Mouse (Mus musculus) intestine, embryonic 14.5 days (tissue): ENCODE measurements at regions not wholly inside any gene's neighbourhood (a gene's known extent, or its start where the extent isn't known, plus 50 kb on each side); places are given as distances from the start of the nearest gene placed in this dataset.

Source experiments
- ATAC-seq: fragments of 200-750 bp; cut with Nextera tagmentation; replicated peaks from 2 replicates; pipeline ENCODE4 v1.8.0; 2017; ENCODE audit warnings: low read depth, moderate number of reproducible peaks, moderate TSS enrichment, moderate library complexity; ENCODE audit not compliant: low FRiP score, low TSS enrichment
- DNase-seq: peaks from one replicate; pipeline ENCODE4 v3.0.0-alpha.2; 2018; ENCODE audit warnings: low spot score
- H3K27ac ChIP-seq: fragments of 300-500 bp; sonication (generic); 2 replicates; pipeline ENCODE4 v1.5.1; 2014; ENCODE audit warnings: low read depth, mild to moderate bottlenecking, control low read depth
- H3K27me3 ChIP-seq: fragments of 300-500 bp; sonication (generic); replicated peaks from 2 replicates; pipeline ENCODE4 v1.6.1; 2014; ENCODE audit warnings: low read length, control low read depth; ENCODE audit not compliant: control insufficient read depth, insufficient read depth
- H3K36me3 ChIP-seq: fragments of 300-500 bp; sonication (generic); 2 replicates; pipeline ENCODE4 v1.6.1; 2014; ENCODE audit warnings: low read length, control low read depth; ENCODE audit not compliant: control insufficient read depth, insufficient read depth
- H3K4me1 ChIP-seq: fragments of 300-500 bp; sonication (generic); replicated peaks from 2 replicates; pipeline ENCODE4 v1.6.1; 2014; ENCODE audit warnings: low read length, control low read depth, mixed read lengths; ENCODE audit not compliant: control insufficient read depth, insufficient read depth
- H3K4me2 ChIP-seq: fragments of 300-500 bp; sonication (generic); 2 replicates; pipeline ENCODE4 v1.6.1; 2014; ENCODE audit warnings: low read length
- H3K4me3 ChIP-seq: fragments of 300-500 bp; sonication (generic); 2 replicates; pipeline ENCODE4 v1.5.1; 2014; ENCODE audit warnings: low read depth, low read length, control low read depth, mixed read lengths
- H3K9ac ChIP-seq: fragments of 300-500 bp; sonication (generic); 2 replicates; pipeline ENCODE4 v1.6.1; 2014; ENCODE audit warnings: mild to moderate bottlenecking, low read length
- H3K9me3 ChIP-seq: fragments of 300-500 bp; sonication (generic); 2 replicates; pipeline ENCODE4 v1.6.1; 2016; ENCODE audit warnings: low read length, control low read depth; ENCODE audit not compliant: control insufficient read depth
- WGBS: fragments of 180-500 bp; shearing (Covaris S2); extraction: QIAGEN DNeasy Blood & Tissue Kit; methylation state at CpG from one replicate; pipeline ENCODE4 v1.1.7; 2014; 5-methylcytosine and 5-hydroxymethylcytosine counted together

GRCm38 (mm10) chr1:186393005-186393404, 275.9 kb upstream of the Lyplal1 start:
- Histone ChIP-seq H3K36me3 (no peaks in the 10 kb centered on the region), H3K9ac (no peak overlapping the region), H3K27ac (no peak overlapping the region), H3K27me3 (no peaks in the 10 kb centered on the region), H3K4me1 (no peaks in the 10 kb centered on the region), H3K4me2 (no peak overlapping the region), H3K9me3 (no peaks in the 10 kb centered on the region; the same call in 1 of the 2 replicates), H3K4me3 (no peak overlapping the region)
- no peak for DNase-seq
- no peak for ATAC-seq
- 54% methylated on average over 5 of the region's 5 CpGs for WGBS

GRCm38 (mm10) chr1:186384440-186384839, 267.3 kb upstream of the Lyplal1 start:
- 74% methylated on average over 4 of the region's 4 CpGs for WGBS
- no peak overlapping the region for H3K4me2 ChIP-seq
- H3K36me3 ChIP-seq, result no peaks in the 10 kb centered on the region
- DNase-seq, result no peak
- no peak overlapping the region for H3K9ac ChIP-seq
- H3K4me3 ChIP-seq, result no peak overlapping the region
- no peaks in the 10 kb centered on the region for H3K27me3 ChIP-seq
- no peaks in the 10 kb centered on the region for H3K9me3 ChIP-seq
- no peak overlapping the region for H3K27ac ChIP-seq
- H3K4me1 ChIP-seq, result no peaks in the 10 kb centered on the region
- no peak for ATAC-seq

GRCm38 (mm10) chr1:186383453-186383852, 266.3 kb upstream of the Lyplal1 start:
- no peak overlapping the region for H3K4me3 ChIP-seq
- no peak overlapping the region for H3K4me2 ChIP-seq
- H3K27ac ChIP-seq, result no peak overlapping the region
- H3K4me1 ChIP-seq, result no peaks in the 10 kb centered on the region
- ATAC-seq (no peak), DNase-seq (no peak)
- no peaks in the 10 kb centered on the region for H3K27me3 ChIP-seq
- no peaks in the 10 kb centered on the region for H3K36me3 ChIP-seq
- 75% methylated on average over 2 of the region's 2 CpGs for WGBS
- H3K9me3 ChIP-seq, result no peaks in the 10 kb centered on the region
- H3K9ac ChIP-seq, result no peak overlapping the region

DNA sequence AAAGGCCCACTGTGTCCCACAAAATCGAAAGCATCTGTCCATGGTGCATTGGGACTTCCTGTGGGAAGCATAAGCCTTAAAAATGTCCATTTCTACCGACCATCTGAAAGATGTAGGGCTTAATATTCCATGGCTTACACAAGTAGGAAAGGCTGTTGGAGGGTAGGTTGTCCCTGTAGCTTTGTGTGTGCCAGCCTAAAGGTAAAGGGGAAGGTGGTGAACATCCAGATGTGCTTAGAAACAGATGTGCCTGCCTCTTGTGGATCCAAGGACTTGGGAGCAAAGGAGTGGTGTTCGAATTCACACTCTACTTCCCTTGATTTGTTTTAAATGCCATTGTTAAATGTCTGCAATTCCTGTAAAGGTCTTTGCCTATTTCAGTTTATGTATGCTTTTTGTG, 265.9 kb upstream of the Lyplal1 start:
- Histone ChIP-seq H3K4me1 (no peaks in the 10 kb centered on the region), H3K27ac (no peak overlapping the region), H3K9ac (no peak overlapping the region), H3K4me2 (no peak overlapping the region), H3K27me3 (no peaks in the 10 kb centered on the region), H3K4me3 (no peak overlapping the region), H3K9me3 (no peaks in the 10 kb centered on the region), H3K36me3 (no peaks in the 10 kb centered on the region)
- DNase-seq (no peak), ATAC-seq (no peak)
- 85% methylated on average over 3 of the region's 3 CpGs for WGBS

DNA sequence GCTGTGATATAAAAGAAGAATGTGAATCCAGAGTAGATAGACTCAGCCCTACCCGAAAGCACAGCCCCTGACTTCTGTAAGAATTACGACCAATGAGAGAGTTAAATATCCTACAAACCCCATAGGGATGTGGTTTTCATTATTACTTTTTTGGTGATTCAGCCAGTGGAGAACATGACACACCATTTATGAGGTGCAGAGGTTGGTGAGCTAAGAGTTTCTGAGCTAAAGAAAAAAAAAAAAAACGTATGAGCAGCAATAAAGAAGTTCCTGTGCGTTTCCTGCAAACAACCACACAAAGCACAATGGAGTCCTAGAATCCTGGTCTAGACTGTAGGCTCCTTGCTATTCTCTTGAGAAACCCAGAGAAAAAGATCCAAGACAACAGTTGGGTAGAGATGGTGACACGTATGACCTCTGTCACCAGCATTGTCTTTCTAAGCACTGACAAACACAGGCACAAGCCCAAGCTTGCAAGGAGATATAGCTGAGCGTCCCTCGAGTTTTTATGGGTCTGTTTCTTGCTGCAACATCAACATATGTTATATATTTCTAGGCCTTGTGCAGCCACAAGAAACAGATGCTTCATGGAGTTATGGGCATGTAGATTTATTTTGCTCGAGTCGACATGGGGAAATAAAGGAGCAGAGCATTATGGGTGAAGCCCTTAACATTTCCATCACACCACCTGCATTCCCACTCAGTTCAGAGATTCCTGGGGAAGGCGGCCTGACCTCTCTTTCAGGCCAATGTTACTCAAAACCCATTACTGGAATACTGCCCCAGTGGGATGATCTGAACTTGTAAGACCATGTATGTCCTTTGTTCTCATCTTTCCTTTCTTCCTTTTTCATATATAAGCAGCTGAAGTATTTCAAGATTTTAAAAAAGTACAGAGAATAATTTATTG, 263.1 kb upstream of the Lyplal1 start:
- Histone ChIP-seq H3K4me3 (no peak overlapping the region), H3K27me3 (no peaks in the 10 kb centered on the region), H3K4me2 (no peak overlapping the region), H3K9me3 (no peaks in the 10 kb centered on the region), H3K27ac (no peak overlapping the region), H3K9ac (no peak overlapping the region), H3K36me3 (no peaks in the 10 kb centered on the region), H3K4me1 (no peaks in the 10 kb centered on the region)
- DNase-seq (no peak), ATAC-seq (no peak)
- 74% methylated on average over 10 of the region's 10 CpGs for WGBS

GRCm38 (mm10) chr1:186376906-186377623, 260.0 kb upstream of the Lyplal1 start:
- ATAC-seq (no peak), DNase-seq (no peak)
- H3K27me3 ChIP-seq, result no peaks in the 10 kb centered on the region
- H3K9me3 ChIP-seq, result no peaks in the 10 kb centered on the region
- no peak overlapping the region for H3K9ac ChIP-seq
- no peak overlapping the region for H3K4me3 ChIP-seq
- no peak overlapping the region for H3K4me2 ChIP-seq
- 28% methylated on average over 9 of the region's 9 CpGs for WGBS
- no peak overlapping the region for H3K27ac ChIP-seq
- H3K36me3 ChIP-seq, result no peaks in the 10 kb centered on the region
- 0 out of 2 replicates have a peak, but pooled peaks cover 4% of the 10 kb centered on the region for H3K4me1 ChIP-seq

DNA sequence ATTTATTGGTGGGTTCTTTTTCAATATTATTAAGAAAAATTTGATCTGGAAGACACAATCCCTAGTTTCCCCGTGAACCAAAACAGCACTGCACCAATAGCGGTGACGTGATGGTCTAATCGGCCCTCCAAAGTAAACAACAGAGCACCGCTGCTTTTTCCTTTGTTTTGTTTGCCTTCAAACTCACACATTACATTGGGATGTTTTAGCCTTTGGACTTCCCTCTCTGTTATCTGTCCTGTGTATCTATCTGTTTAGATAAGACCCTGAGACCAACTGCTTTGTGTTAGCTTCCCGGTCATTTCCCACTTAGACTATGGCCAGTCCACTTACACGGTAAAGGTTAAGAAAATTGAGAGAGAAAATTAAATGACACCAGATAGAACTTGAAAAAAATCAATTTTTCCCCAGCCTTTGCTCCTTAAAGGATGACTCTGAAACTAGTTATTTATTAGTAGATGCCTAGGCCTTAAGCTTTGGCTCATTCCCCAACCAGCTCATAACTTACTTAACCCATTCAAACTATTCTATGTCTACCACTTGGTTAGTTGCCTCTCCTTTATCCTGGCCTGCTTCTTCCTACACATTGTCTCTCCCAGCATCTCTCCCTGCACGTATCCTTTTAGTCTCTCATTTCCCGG, 257.0 kb upstream of the Lyplal1 start:
- Histone ChIP-seq H3K9me3 (no peaks in the 10 kb centered on the region; the same call in 1 of the 2 replicates), H3K4me2 (no peak overlapping the region), H3K27ac (no peak overlapping the region), H3K27me3 (no peaks in the 10 kb centered on the region), H3K36me3 (no peaks in the 10 kb centered on the region), H3K4me1 (0 out of 2 replicates have a peak, but pooled peaks cover 4% of the 10 kb centered on the region), H3K9ac (no peak overlapping the region), H3K4me3 (no peak overlapping the region)
- no peak for ATAC-seq
- WGBS, result 41% methylated on average over 9 of the region's 9 CpGs
- DNase-seq, result no peak

- 0 out of 2 replicates have a peak, but pooled peaks cover 4% of the 10 kb centered on the region for H3K4me1 ChIP-seq
- no peak overlapping the region for H3K27ac ChIP-seq
- H3K4me2 ChIP-seq, result no peak overlapping the region
- ATAC-seq, result no peak
- DNase-seq, result no peak
- H3K9ac ChIP-seq, result no peak overlapping the region
- H3K9me3 ChIP-seq, result no peaks in the 10 kb centered on the region; the same call in 1 of the 2 replicates
- H3K27me3 ChIP-seq, result no peaks in the 10 kb centered on the region
- WGBS, result 38% methylated on average over 4 of the region's 4 CpGs
- no peaks in the 10 kb centered on the region for H3K36me3 ChIP-seq
- H3K4me3 ChIP-seq, result no peak overlapping the region
Observed at GRCm38 (mm10) chr1:186373386-186373785, 256.3 kb upstream of the Lyplal1 start.
